ENCODE assay signal across 8 mouse cellular contexts in the genomic region with DNA sequence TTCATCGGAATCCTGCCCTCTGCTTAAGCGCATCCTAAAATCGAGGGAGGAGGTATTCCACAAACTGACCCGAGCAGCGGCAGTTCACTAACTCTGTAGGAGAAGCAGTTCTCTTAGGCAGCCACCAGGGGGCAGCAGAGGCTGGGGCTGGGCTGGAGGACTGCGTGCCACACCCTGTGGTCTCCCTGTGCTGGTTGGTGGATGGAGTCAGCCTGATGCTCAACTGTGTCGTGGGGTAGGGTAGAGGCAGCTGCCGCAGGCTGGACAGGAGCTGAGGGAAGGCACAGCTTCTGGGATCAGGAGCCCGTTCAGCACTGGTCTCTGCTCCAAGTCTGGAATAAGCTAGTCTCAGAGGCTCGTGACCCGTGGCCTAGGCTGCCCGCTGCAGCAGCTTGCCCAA. TPM values are rescaled to one million over a fixed set of nuclear protein-coding genes. Genes with fewer than 3 reads are reported as not detected.
DNase-seq lines count a peak whose midpoint lies in the region; ATAC-seq and TF ChIP-seq lines count a peak whose summit lies in the region.

No protein-coding gene starts in this region.

- no peaks in the 10 kb centered on the region for H3K36me3 ChIP-seq in hindbrain, embryonic 15.5 days

- peaks cover 20% of the 10 kb centered on the region for H3K4me1 ChIP-seq in hindbrain, embryonic 15.5 days (replicated peaks)

- DNase-seq in WW6 (ENCODE audit: low read depth, low spot score), result peak; percentile 82
- DNase-seq in cerebellum, postnatal 25 days, result peak; percentile 88 to 93
- DNase-seq in frontal cortex, postnatal 36 days (ENCODE audit: low spot score in 2 of 2), result peak; percentile 59 to 76
- peak; percentile 78 to 82 for DNase-seq in left cerebral cortex, adult 2 months (ENCODE audit: extremely low spot score in 1 of 2, low spot score in 2 of 2)
- DNase-seq in right cerebral cortex, adult 18-20 months, result peak; percentile 78
- peak; percentile 89 for DNase-seq in urinary bladder, postnatal 14 days (ENCODE audit: low spot score)

- 21% methylated on average over 12 of the region's 12 CpGs for whole genome bisulfite sequencing in hindbrain, embryonic 15.5 days

- intact Hi-C loops in left cerebral cortex, adult 2 months (cut with DNase I), result loop anchor here (1.0 kb wide), 1 partner anchor 90 kb away; no protein-coding TSS in a partner anchor

- peak overlapping the region; percentile 35; the same call in 1 of the 2 replicates for H3K9ac ChIP-seq in hindbrain, embryonic 15.5 days

- peak overlapping the region; percentile 47 for H3K4me2 ChIP-seq in hindbrain, embryonic 15.5 days

- peaks cover 4% of the 10 kb centered on the region; the same call in 1 of the 2 replicates for H3K27me3 ChIP-seq in hindbrain, embryonic 15.5 days

- ATAC-seq in hindbrain, embryonic 15.5 days (ENCODE audit: low FRiP score, low read depth), result peak; percentile 75
- peak; percentile 72 for ATAC-seq in megakaryocyte, adult 5-6 weeks (ENCODE audit: poor library complexity, severe bottlenecking)

- peak; percentile 100 for TF ChIP-seq CTCF in left cerebral cortex, adult 2 months (IDR thresholded peaks at IDR 0.05)

- no peaks in the 10 kb centered on the region for H3K9me3 ChIP-seq in hindbrain, embryonic 15.5 days

- 0 out of 2 replicates have a peak overlapping the region, but pooled peaks have one; percentile 15 for H3K4me3 ChIP-seq in hindbrain, embryonic 15.5 days
- H3K4me3 ChIP-seq in left cerebral cortex, adult 2 months, result no peak overlapping the region

- H3K27ac ChIP-seq in hindbrain, embryonic 15.5 days (replicated peaks), result no peak overlapping the region
- no peak overlapping the region for H3K27ac ChIP-seq in left cerebral cortex, adult 2 months

RNA-seq across cellular contexts. Expression of a gene that starts 27.7 kb away (rescaled TPM):
- polyA plus RNA-seq in hindbrain, embryonic 15.5 days (2015; fragmentation: Nextera tagmentation; extraction: Ambion mirVana), result 1.4 and 1.5 TPM in 2 replicates
- total RNA-seq in left cerebral cortex, adult 2 months (2021), result 1 to 10 TPM; 1.3 to 1.9 TPM
- 1.1 TPM in 2 replicates for total RNA-seq in megakaryocyte, adult 5-6 weeks (2015)
- total RNA-seq in megakaryocyte, adult 5-6 weeks (2017), result 1.3 and 2.1 TPM in 2 replicates

RNA-seq across cellular contexts. Expression of a gene that starts 34.0 kb away (rescaled TPM):
- 1.5 and 1.7 TPM in 2 replicates for polyA plus RNA-seq in hindbrain, embryonic 15.5 days (2015; fragmentation: Nextera tagmentation; extraction: Ambion mirVana)
- total RNA-seq in left cerebral cortex, adult 2 months (2021), result 10 to 100 TPM; 17.1 to 18.2 TPM
- not detected in 2 replicates for total RNA-seq in megakaryocyte, adult 5-6 weeks (2015)
- total RNA-seq in megakaryocyte, adult 5-6 weeks (2017), result not detected in 2 replicates

RNA-seq across cellular contexts. Expression of a gene that starts 59.5 kb away (rescaled TPM):
- 7.8 and 10.9 TPM in 2 replicates for polyA plus RNA-seq in hindbrain, embryonic 15.5 days (2015; fragmentation: Nextera tagmentation; extraction: Ambion mirVana)
- total RNA-seq in left cerebral cortex, adult 2 months (2021), result 1 to 10 TPM; 2.7 to 4.4 TPM
- total RNA-seq in megakaryocyte, adult 5-6 weeks (2015), result not detected in 2 replicates
- 0.77 and 0.95 TPM in 2 replicates for total RNA-seq in megakaryocyte, adult 5-6 weeks (2017)

Comparison
In these comparisons a context has a peak if more than half of its experiments do, and no peak if none do; other contexts are left out.
1. RNA of a gene that starts 34.0 kb away (total RNA-seq): 17.1 to 18.2 TPM in left cerebral cortex, adult 2 months; not detected in megakaryocyte, adult 5-6 weeks; every median in the first group is over 10 times any median in the second.
2. Peak in every context shown above with its lines, with median percentiles within 50 percentile points of each other: DNase-seq.